Mouse (Mus musculus): ENCODE data around the gene Chrm4.

The Chrm4 gene

DNA sequence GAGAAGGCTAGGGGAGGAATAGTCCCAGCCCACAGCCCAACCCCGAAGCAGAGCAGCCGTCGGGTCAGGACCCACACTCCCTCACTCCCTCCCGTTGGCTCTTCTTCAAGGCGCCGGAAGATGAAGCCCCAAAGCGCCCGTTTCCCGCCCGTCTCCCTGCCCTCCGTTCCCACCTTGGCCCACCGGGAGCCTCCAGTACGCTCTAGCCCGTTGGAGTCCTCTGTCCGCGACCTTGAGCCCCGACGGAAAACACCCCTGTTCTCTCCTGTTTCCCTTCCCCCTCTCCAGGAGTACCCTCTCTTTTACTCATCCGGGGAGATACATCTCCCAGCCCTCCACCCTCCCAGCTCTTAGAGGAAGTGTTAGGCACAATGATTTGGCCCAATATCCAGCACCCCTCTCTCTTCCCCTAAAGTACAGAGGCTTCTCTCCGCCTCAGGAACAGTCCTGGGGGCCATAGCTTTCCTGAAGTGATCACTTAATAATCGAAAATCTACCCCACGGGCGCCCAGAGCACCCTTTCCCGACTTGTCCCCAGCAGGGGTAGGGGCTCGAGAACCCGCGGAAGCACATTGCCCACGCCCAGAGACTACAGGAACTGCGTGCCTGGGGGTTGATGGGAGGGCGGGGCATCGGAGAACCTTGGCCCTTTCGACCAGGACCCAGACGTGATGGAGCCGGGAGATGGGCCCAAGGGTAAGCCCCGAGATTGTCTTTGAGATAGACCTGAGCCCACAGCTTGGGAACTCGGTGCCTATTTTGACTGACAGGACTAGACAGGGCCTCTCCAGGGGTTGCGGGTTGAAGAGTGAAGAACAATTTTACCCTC is 4.2 kb upstream of the Chrm4 start:
- DNase-seq (ENCODE audit: low read depth, low spot score): peak; percentile 68

DNA sequence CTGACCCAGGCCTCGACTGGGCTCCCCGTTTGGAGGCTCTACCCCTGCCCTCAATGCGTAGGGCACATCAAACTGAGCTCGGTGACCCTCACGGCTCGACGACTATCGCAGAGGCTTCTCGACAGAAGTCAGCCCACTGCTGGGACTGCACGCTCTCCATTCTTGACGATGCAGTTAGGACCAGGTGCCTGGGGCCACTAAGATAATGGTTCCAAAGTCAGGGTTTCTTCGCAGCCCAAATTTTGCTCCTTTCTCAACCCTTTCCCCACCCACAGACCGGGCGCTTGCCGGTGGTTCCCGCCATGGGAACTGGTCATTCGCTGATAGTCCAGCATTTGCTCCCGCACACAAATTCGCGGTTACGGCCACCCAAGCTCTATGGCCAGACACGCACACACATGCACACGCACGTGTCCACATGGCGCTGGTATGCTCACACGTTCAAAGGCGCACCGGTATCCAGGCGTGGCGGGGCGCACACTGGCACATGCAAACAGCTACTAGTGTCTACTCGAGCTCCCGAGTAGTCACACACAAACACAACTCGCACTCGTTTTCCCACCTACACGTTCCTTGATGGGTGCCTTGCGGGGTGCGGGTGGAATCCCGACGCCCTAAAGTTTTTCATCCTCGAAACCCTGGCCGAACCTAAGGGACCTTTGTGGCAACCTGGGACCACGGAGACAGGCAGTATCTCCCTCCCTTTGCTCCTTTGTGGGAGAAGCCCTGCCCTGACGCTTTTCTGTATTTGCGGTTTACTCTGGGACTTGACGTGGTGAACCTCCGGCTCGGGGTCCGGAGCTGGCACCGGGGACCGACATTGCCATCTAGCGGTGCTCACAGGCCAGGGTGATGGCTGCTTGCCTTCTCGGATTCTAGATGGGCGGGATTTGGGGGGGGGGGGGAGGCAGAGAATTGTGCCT is 3.4 kb upstream of the Chrm4 start:
- peak; percentile 90 for DNase-seq (ENCODE audit: low read depth, low spot score)

DNA sequence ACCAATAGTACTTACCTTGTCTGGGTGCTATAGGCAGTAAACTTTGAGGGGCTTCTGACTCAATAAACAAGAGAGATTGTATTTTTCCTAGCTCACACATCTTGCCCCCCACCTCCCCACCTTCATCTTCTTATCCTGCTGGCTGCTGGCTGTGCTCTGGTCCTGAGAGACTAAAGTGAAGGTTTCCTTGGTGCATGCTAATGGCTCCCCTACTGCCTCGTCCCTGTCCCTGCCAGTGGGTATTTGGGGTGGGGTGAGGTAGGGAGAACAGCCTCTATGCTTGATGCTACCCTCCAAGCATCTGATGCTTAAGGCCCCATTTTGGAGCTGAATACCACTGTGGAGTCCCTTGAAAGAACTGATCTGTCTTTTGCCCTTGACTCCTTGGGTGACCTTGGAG is 2.3 kb upstream of the Chrm4 start:
- no peak for DNase-seq (ENCODE audit: low read depth, low spot score)

DNA sequence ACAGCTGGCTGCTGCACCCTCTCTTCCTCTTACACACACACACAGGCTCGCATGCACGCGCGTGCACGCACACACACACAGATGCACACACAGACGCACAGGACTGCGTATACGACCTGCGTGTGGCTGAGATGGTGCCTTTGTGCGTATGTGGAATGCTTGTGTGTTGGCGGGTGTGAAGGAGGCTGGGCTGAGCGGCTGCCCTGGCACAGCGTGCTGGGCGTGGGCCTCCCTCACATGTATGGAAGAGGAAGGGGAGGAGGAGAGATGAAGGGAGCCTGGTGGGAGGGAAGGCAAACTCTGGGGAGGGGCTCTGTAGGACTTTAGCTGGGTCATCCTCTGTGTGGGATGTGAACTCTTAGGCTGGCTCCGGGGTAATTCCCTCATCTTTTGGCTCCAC is 1.6 kb upstream of the Chrm4 start:
- DNase-seq (ENCODE audit: low read depth, low spot score): no peak

DNA sequence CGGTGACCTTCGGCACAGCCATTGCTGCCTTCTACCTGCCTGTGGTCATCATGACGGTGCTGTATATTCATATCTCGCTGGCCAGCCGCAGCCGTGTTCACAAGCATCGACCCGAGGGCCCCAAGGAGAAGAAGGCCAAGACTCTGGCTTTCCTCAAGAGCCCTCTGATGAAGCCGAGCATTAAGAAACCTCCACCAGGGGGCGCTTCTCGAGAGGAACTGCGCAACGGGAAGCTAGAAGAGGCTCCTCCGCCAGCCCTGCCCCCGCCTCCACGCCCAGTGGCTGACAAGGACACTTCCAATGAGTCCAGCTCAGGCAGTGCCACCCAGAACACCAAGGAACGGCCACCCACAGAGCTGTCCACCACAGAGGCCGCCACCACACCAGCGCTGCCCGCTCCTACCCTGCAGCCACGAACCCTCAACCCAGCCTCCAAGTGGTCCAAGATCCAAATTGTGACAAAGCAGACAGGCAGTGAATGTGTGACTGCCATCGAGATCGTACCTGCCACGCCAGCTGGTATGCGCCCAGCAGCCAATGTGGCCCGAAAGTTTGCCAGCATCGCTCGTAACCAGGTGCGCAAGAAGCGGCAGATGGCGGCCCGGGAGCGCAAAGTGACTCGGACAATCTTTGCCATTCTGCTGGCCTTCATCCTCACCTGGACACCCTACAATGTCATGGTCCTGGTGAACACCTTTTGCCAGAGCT is 931 bp downstream of the Chrm4 start:
- peak; percentile 92 for DNase-seq (ENCODE audit: low read depth, low spot score)

DNA sequence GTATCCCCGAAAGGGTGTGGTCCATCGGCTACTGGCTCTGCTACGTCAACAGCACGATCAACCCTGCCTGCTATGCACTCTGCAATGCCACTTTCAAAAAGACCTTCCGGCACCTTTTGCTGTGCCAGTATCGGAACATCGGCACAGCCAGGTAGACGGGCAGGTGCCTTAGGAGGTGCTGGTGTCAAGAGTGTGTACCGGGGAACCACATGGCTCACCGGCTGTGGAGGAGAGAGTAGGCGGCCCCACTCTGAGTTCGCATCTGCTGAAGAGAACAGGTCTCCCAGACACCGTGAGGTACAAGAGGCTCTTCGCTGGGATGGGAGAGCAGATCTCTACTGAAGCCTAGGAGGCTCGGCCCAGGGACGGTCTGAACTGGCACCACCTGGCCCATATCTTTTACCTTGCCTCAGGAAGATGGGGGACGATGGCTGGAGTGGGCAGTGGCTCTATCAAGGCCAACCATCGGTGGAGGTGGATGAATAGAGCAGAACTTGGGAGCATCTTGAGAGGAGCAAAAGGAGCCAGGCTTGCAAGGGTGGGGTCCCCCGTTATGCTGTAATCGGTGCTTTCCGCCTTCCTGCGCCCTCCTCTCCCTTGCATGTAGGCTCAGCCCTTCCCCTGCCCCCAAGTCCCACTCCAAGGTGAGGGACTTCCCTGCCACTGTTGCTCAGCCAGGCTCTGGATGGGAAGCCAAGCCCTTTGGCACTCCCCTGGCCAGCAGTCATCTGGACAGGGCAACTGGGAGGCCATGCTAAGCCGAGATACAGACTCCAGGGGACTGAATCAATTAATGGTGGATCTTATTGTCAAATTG is 1.7 kb downstream of the Chrm4 start:
- DNase-seq (ENCODE audit: low read depth, low spot score): no peak

DNA sequence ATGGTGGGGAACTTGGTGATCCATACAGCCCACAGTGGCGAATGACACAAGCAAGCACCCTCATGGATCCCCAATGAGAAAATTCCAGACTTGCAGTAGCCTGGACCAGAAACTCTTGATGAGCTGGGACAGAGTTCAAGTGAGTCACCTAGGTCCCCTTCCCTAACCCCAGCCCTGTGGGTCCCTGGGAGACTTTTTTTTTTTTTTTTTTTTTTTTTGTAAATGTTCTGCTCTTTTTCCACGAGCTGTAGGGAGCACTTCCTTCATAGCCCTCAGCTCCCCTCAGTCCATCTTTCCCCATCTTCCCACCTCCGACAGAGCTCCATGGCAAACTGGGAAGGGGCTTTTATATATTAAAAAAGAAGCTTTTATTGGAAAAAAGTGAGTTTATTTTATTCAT is 2.4 kb downstream of the Chrm4 start:
- DNase-seq (ENCODE audit: low read depth, low spot score): no peak

DNA sequence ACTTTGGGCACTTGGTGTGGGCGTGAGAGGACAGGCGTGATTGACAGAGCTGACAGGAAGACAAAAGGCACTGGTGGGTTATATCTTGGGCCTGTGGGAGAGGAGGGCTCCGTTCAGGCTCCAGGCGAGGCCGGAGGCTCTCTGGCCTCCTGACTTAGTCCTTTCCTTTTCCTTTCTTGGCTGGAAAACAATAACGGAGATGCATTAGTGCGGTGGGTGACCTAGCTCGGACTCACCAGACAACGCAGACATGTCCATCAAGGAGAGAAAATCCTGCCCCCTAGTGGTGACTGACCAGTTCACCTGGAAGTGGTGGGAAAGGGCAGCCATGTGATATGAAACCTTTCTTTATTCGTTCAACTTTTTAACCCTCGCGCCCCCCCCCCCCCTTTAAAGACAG is 2.9 kb downstream of the Chrm4 start:
- DNase-seq (ENCODE audit: low read depth, low spot score): peak; percentile 86

DNA sequence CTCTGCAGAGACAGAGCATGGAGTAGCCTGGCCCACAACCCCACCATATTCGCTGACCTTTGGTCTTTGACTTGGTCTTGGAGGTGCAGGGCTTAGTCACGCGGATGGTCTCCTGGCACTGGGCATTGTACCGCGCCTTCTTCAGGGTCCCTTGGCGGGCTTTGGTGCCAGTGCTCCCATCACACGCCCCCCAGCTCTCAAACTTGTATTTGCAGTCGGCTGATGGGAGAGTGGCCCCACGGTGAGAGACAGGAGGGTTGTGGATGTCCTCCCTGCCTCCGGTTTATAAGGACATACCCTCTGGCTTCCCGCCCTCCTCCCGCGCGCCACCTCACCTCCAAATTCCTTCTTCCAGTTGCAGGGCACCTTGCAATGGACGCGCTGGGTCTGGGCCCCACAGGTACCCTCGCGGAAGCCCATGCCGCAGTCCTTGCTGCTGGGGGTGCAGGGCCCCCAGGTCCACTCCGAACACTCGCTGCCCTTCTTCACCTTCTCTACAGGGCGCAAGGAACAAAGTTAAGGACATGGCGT is 3.8 kb downstream of the Chrm4 start:
- peak; percentile 24 for DNase-seq (ENCODE audit: low read depth, low spot score)

DNA sequence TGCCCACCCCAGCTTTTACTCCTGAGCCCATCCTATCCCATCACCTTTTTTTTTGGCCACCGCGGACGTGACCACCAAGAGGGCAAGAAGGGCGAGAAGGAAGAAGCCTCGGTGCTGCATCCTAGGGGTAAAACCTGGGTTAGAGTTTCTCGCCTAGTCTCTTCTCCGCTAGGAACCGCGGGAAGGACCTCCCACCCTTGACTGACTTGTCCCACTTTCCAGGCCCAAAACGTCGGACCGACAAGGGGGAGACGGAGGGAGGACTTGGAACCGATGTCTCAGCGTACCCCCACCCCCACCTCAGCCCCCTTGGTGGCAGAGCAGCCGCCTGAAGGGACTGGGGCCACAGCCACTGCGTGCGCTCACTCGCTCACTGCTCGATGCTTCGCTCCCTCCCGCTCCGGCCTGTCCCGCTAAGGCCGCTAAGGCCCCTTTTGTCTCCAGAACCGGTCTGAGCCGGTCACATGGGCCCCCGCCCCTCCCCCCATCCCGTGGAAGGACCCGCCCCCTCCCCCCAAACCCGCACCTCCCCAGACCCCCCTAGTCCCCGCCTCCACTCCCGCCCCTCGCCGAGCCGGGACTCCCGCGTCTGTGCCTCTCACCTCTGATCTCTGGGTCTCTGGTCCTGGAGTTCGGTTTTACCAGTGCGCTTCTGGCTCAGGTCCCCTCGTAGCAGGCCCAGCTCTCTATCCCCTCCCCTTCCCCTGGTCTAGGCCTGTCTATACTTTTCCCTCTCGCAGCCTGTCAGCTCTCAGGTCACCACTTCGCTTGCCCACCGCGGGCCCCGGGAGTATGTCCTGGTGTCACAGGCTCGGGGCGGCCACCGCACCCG is 4.5 kb downstream of the Chrm4 start:
- DNase-seq (ENCODE audit: low read depth, low spot score): peak; percentile 91

DNA sequence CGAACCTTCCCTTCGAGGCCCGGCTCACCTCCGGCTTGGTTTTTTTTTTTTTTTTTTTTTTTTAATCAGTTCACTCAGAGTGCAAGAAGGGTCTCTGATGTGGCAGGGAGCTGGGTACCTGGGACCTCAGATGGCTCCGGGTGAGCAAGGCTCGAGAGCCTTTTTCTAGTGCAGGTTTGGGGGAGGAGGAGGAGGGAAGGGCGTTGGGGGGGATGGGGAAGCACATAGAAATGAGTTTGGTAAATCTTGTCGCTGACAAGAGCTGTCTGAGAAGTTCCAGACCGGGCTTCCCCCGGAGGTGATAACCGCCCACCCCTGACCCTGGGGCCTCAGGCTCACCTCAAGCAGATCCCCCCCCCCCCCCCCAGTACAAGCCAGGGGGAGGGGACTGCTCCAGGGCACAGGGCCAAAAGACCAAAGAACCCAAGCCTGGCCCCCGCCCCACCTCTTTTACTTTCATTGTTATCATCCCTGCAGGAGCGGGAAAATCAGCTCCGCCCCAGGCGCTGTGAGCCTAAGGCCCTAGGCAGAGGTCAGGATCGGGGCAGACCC is 5.2 kb downstream of the Chrm4 start, which contains the start of gene Mdk:
TSS of gene Mdk (minus strand) at position 138 of the 552 bp plus-strand sequence.
- peak; percentile 95 for DNase-seq (ENCODE audit: low read depth, low spot score)

DNA sequence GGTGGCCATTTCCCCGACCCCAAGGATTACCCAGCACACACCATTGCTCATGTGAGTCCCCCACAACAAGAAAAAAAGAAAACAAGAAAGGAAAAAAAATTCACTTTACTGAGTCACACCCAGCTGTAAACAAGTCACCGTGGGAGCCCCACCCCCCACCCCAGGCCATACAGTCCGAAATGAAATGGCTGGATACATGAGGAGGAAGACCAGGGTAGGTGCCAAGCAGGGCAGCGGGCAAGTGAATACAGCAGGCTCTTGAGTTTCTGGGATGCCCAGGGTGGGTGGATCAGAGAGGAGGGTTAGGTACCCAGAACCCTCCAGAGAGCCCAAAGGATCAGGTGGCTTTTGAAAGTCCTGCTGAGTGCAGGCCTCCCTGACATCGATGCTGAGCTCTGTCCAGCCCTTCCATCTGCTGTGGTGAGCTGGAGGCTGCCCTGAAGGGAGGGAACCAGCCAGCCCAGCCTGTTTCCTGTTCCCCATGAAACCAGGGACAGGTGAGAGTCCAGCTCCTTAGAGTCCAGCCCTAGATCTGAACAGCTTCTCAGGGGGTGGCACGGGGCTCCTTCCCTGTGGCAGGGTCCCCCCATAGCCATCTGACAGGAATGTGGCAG is 5.8 kb downstream of the Chrm4 start:
- DNase-seq (ENCODE audit: low read depth, low spot score): no peak

DNA sequence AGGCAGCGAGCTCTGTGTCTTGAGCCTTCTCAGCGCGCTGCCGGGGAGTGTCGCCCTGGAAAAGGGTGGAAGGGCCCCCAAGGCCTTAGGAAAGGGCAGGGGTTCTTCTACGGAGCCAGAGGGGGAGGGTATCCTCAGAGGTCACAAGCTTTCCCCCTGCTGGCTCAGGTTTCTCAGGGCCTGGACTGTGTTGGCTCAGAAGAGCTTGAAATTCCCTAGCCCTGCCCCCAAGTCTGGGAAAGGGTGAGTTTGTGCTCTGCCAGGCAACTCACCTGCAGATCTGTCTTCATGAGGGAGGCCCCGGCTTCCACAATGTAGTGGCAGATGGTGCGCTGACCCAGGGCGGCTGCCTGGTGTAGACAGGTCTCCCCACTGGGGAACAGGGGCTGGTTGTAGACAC is 6.4 kb downstream of the Chrm4 start:
- DNase-seq (ENCODE audit: low read depth, low spot score): no peak

DNA sequence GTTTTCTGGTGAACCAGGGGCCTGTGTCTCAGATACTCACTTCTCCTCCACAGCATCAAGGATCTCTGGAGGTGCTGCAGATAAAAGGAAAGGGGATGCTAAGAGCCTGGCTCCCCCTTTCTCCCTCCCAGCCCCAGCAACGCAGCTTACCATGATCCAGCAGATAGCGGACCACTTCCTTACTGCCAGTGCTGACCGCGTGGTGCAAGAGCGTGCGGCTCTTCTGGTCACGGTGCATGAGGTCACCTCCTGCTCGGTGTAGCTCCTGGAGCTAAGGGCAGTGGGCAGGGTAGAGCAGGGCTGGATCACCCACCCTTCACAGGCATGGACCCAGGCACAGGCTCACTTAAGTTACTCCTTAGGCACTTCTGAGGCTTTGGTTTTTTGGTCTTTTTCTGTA is 7.0 kb downstream of the Chrm4 start:
- DNase-seq (ENCODE audit: low read depth, low spot score): no peak

DNA sequence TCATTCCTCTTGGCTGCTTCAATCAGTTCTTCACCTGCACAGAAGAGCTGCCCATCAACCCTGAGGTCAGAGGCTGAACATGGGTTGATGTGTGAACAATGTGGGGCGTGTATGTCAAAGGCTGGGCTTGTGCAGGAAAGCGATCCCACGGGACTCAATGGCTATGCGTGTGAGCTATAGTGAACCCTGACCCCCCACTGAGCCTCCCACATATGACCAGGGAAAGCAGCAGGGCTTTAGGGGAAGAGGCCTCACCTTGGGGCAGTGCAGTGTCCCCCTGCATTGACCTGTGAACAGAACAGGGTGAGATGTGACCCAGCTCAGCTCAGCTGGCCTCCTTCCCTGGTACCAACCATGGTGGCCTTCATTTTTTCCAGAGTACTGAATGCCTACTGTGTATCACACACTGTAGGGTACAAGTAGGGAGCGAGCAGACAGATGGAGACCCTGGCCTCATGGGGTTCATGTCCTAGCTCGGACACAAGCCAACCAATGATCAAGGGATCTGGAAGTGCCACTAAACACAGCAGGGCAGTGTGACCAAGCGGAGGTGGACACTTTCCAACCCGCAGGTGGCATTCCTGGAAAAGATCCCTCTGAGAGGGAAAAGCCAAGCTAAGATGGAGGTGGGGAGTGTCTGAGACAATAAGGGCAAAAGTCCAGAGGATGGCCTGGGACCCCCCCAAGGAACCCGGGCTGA is 7.9 kb downstream of the Chrm4 start:
- DNase-seq (ENCODE audit: low read depth, low spot score): peak; percentile 52

DNA sequence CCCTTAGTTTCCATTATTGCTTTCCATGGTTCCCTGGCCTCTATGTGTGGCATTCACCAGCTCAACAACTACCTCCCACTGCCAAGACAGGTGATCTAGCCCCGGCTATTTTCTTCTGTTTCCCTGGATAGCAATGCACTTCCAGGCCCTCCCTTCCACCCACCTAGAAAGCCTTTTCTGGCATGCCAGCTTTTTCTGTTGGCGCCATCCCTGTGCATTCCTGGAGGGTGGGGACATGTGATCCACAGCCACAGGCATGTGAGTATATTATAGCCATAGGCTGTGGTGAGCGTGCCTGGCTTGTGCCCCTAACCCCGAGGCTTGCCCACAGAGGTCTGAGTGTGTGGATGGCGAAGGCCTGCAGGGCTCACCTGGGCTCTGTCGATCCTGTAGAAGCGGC is 9.1 kb downstream of the Chrm4 start:
- DNase-seq (ENCODE audit: low read depth, low spot score): no peak

DNA sequence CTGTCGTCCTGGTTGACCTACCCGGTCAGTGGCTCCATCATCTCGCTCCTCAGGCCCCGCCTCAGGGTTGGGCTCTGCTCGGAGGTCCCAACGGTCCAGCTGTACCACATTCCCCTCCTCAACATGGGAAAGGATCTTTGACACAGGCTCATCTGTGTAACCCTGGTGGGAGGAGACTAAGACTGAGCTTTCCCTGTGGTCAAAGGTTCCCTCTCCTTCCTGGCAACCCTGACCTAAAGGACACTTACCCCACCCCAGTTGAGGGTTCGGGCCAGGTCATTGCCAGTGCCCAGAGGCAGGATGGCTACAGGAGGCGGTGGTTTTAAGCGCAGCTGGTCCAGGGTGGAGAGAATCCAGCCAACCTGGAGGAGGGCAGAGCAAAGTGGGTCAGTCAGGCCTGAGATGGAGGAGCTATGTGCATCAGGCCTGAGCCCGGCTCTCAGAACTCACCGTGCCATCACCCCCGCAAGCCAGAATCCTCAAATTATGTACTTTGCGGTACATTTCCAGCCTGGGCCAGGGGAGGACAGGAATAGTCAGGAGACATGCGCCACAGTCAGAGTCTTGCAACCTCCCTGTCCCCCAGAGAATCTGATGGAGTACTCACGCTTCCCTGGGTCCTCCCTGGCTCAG is 12.4 kb downstream of the Chrm4 start:
- DNase-seq (ENCODE audit: low read depth, low spot score): no peak

DNA sequence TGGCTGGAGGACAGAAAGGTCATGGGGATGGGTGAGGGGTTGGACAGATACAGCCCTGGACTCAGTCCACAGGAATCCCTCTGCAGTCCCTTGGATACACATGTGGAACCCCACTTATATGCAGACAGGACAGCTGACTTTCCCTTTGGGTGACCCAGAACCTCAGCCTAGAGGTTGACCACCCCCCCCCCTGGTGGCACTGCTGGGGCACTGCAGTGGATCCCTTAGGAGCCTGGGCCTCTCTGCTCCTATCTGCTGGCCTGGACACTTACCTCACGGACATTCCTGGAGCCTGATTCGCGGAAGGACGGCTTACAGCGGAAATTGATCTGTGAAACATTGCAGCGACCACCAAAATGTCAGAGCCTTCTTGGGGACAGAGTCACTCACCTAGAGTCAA is 15.3 kb downstream of the Chrm4 start:
- peak; percentile 34 for DNase-seq (ENCODE audit: low read depth, low spot score)
